Mouse (Mus musculus) v-Abl transformed pro-B cells (cell line): ENCODE results near the gene Phactr2.

Experiments used
- in situ Hi-C, 2 experiments: fragments of 400-800 bp; cut with MboI; formaldehyde crosslinking; loops; one replicate each; pipeline ENCODE4 v1.15.1; 2025; ENCODE audit not compliant: unreplicated experiment in 2 of 2

The Phactr2 gene

DNA sequence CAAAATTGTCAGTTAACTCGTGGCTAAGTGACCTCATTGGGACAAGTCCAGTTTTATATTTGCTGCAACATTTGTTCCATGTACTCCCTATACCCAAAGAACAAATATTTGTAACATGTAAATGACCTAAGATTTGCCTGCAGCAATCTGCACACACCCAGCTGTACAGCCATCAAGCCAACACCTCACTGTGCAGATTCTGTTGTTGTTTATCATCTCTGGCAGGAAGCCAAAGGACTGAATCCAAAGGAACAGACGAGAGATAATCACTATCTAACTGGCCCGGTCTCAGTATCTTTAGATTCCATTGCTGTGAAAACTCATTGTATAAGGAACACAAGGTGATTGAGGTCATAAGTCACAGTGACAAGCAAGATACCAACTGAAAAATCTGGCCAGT is 115.5 kb downstream of the Phactr2 start:
- in situ Hi-C loops: no loop called here

DNA sequence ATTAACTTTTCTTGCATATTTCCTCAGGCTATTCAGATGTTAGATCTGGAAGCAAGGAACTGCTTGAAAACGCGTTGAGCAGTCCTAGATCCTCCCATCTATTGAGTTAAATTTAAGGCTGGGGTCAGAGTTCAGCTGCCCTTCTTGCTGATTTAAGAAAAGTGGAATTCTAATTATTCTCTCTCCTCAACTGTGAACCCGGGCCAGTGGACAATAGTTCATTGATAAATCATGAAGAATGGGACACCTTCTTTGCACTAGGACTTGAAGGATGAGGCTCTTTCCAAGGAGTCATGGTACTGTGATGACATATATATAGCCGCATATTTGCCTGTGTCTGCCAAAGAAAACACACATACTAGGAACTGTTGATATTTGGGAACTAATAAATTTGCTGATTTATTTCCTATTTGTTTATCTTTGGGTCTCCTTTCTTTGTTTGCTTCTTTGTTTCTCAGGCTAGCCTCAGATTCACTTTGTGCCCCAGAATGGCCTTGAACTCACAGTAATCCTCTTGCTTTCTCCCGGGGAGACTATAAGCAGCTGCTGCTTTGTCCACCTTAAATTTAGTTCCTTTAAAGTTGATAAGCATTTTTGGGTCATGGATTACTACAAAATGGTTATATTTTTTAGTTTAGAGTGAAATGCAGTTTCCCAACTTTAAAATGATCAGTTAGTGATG is 127.5 kb downstream of the Phactr2 start:
- in situ Hi-C loops: no loop called here

DNA sequence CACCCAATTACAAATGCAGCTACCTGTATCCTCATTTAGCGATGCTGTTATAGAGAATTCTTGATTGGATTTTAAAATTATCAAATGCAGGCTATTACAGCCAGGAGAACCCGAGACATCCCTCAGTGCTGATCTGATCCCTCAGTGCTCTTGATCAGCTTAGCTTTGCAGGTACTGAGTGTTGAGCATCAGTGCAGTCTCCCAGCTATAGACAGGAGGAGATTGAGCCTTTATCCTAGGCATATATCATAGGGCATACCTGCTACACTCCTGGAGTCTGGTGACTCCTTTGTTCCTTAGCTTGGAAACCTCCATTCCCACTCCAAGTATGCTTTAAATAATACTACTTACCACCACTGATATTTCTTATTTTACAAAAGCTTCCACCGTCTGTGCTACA is 133.6 kb downstream of the Phactr2 start:
- in situ Hi-C loops: no loop called here

DNA sequence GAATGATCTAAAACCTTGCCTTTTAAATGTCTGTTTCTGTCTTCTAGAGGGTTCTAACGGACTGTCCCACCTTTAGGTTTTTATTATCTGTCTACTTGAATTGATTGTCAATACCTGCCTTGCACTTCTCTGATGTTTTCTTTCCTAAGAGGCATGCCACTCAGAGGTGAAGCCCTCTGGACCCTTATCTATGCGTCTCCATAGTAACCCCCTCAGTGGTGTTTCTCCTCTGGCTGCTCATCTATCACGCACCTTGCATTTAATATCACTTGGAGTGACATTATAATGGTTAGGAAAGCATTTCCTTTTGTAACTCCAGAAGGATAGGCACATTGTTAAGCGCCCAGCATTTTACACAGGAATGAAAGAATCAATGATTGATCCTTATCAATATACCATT is 137.2 kb downstream of the Phactr2 start:
- in situ Hi-C loops: no loop called here

GRCm38 (mm10) chr10:13335814-13336213 is 138.4 kb downstream of the Phactr2 start:
- in situ Hi-C loops: no loop called here

DNA sequence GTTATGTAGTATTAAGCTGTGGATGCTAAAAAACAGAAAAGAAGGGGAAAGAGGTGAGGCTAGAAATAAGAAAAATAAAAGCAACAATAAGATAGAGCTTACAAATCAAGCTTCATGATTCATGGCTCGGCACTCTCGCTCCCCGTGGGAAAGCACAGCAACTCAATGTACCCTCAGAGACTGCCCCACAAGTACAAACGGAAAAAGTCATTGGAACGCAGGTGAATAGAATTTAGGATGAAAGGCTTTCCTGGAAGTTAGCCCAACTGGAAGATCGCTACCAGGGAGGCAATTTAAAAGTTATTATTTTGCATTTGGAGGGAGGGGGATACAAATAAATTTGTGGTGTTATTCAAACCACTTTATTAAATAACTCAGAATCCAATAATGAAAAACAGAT is 138.9 kb downstream of the Phactr2 start:
- in situ Hi-C loops: no loop called here

DNA sequence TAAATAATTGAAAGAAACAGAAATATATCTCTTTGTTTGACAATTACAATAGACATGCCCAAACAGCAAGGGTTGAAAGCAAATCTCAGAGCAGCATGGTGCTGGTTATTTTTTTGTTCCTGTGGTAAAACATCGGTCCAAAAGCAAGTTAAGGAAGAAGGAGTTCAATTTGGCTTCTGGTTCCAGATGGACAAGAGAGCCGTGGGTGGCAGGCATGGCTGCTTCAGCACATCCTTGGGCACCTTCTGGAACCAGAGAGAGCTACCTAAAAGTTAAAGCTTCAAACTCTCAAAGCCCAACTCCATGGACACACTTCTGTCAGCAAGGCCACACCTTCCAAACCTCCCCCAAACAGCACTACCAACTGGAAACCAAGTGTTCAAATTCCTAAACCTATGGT is 140.4 kb downstream of the Phactr2 start:
- in situ Hi-C loops: no loop called here

DNA sequence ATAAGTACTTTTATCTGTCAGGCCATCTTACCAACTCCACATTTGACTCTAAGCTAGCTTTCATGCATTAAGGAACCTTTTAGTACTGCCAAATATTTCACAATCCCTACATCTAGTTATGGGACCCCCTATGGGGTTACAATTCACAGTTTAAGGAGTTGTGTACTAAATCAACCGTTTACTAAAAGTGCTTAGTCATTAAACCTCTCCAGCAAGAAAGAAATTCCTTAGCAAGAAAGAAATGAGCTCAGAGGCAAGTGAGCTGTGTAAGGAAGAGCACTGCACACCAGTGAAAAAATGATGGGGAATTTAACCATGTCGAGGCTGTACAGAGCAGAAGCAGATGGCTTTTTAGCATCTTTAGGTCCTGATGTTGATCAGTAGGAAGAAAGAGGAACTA is 141.2 kb downstream of the Phactr2 start:
- in situ Hi-C loops: no loop called here

DNA sequence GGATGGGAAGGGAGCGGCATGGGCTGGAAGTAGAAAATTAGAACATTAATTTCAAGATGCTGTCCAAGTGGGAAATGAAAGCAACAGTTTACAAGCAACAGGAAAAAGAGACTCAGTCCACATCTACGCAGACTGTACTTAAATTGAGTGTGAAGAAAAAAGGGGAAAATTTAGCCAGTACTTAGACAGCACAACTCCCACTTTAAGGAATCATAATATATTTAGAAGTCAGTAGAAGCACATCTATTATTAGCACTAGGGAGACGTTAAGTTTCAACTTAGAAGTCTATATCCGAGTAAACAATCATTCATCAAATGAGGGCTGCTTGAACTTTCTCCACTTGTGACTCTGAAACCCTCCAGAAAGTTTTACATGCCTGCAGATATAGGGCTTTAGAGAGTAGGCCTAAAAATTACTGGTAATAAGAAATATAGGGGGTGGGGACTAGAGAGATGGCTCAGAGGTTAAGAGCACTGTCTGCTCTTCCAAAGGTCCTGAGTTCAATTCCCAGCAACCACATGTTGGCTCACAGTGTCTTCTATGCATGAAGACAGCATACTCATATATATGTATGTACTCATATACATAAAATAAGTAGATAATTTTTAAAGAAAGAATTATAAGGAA is 142.7 kb downstream of the Phactr2 start:
- in situ Hi-C loops: no loop called here

DNA sequence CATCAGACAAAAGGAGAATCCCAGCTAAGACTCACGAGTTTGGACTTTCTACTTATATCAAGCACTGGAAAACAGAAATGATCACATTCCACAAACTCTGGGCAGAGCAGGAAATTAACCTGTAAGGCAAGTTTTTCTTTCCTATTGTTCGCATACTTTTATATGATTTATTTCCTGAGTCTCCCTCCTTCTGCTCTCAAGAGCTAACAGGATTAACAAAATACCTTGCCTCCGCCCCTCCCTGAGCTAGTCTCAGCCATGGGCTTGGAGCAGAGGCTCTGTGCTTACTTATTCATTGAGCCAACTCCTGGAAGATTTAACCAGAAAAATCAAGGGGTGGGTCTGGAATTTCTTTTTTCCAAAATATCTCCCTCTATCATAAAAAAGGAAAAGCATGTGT is 145.6 kb downstream of the Phactr2 start:
- in situ Hi-C loops: no loop called here

- in situ Hi-C loops: no loop called here
These were observed 147.9 kb downstream of the Phactr2 start for GRCm38 (mm10) chr10:13326149-13326873.

GRCm38 (mm10) chr10:13323806-13324411 is 150.3 kb downstream of the Phactr2 start:
- in situ Hi-C loops: no loop called here

GRCm38 (mm10) chr10:13323139-13323805 is 150.9 kb downstream of the Phactr2 start:
- in situ Hi-C loops: no loop called here

DNA sequence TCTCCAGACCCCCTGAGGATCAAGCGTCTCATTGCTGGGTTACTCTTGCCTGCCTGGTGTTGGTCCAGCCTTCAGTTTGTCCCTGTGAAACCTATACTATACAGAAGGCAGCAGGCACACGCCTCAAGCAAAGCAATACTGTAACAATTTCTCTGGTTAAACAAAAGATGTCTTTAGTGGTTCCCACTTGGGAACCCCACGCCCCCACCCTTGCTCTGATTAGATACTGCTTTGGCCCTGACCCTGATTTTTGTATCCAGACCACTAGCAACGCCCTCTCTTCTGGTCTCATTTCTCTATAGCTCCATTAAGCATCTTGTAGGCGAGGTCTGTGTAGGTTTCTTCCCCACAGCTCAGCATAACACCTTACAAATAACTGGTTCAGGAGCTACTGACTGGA is 159.2 kb downstream of the Phactr2 start:
- in situ Hi-C loops: no loop called here

DNA sequence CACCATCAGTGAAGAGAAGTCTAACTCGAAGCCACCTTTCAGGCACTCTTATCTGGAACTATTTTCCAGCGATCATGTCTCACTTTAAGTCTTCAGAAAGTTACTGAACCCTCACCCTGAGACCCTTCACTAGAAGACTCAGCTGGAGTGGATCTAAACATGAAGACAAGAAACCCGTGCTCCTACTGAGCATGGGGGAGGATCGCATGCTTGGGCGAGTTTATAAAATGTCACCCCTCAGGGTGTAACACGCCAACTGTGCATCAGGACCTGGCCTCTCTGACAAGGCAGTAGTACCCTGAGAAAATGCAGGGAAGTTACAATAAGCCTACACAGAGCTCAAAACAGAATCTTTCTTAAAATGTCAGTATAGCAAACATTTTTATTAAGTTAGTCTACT is 161.6 kb downstream of the Phactr2 start:
- in situ Hi-C loops: no loop called here

DNA sequence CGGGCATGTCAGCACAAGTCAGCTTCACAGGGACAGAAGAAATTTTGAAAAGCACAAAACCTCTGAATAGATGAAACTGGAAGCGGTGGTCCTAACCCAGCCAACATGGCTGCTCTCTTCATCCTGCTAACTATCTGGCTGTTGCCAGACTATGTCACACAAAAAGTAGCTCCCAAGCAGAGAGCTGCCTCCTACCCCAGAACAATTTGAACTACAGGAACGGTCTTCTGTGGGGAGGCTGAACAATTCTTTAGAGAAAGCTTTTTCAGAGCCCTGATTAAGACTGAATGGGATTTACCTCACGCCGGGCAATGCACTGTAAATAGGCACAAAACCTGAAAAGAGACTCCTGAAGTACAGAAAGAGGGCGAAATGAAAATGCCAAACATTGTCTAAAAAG is 162.6 kb downstream of the Phactr2 start:
- in situ Hi-C loops: no loop called here

DNA sequence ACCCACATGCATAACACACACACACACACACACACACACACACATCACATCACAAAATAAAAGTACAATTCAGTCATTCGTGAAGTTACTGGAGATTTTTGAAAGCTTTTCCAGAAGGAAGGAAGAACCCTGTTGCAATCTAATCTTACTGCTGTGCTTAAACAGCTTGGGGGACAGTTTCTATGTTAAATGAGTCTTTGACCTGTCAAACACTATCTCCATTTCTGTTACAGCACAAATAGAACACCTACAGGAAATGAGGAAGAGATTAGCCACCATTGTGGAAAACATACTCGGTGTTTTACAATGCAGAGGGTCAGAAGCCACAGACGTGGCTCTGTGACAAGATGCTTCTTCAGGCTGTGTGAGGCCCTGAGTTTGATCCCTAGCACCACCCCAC is 164.1 kb downstream of the Phactr2 start:
- in situ Hi-C loops: no loop called here

DNA sequence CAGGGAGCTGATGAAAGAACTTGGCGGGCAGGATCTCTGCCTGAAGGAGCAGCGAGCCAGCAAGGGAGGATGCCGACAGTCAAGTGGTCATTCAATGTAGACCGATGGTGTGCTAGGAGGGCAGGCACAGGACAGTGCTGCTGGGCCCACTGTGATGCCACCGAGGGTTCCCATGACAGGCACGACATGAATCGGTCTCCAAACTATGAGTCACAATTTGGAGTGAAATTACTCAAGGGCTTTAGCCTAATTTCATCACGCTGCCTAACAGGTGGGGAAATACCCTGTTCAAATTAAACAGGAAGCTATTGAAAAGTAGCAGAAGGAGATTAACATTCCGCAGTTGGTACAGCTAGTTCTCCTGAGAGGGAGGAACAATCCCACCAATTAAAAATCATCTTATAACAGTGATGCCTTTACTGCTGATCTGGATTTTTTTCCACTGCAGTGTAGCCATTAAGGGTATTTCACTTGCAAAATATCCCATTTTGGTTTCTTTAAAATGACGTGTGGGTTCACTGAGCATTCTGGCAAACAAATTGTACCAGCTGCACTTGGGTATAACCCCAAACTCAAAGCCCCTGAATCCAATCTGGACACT is 169.5 kb downstream of the Phactr2 start:
- in situ Hi-C loops: no loop called here

DNA sequence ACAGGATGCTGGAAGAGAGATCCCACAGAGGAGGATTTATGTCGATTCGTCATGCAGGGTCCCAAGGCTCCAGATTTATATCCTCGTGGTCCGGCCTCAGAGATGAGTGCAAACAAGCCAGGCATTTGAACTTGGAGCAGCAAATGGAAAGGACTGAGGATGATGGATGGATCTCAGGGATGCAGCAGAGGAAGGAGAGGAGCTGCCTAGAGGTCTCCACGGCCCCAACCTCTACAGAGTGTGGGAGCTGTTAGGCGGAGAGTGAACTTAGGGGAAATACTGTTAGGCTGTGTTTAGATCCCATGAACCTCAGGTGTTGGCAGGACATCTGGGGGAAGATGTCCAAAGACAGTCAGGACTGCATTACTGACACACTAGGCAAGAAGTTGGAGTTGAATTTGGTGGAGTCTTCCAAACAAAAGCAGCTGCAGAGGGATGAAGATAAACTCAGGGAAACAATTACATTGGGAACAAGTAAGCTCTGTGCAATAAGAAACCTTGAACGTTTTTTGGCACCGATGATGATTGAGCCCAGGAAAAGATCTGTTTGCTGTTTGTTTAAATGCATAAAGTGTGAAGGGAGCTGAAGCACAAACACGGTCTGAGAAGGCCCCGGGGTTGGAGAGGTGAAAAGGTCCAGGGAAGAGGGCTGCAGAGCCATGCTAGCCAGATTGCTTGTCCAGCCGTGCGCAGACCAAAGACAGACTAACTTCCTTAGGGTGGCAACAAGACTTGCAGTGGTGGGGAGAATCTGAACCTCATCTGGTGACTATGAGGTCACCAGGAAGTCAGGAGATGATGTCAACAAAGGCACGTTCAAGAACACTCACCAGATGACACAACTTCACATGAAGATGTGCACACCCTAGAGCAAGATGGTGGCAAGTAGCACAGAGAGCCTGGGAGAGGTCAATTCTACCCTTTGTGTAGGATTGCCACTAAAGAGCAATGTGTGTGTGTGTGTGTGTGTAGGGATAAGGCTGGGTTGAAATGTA is 170.6 kb downstream of the Phactr2 start:
- in situ Hi-C loops: no loop called here
